Mouse (Mus musculus) liver, embryonic 14.5 days (tissue): ENCODE data around the gene Kras.

Source experiments
- CTCF ChIP-seq: IDR thresholded peaks from 2 replicates; pipeline ENCODE4 v1.5.1; 2016; ENCODE audit warnings: antibody characterized with exemption, low read depth, control low read depth
- EP300 ChIP-seq: IDR thresholded peaks from 2 replicates; pipeline ENCODE4 v1.6.1; 2016; ENCODE audit warnings: antibody characterized with exemption, low read depth

DNA sequence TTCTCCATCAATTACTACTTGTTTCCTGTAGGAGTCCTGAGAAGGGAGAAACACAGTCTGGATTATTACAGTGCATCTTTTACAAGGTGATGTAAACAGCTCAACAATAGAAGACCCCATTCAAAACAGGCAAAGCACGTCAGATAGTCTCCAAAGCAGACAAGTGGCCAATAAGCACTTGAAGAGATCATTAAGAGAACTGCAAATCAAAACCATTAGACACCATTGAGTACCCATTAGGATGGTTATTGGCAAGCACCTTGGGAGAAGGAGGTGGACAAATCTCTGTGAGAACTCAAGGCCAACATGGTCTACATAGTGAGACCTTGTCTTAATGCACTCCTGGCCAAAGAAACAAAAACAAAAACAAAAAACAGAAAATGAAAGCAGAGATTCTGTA is 15.6 kb downstream of the Kras start:
- no peak for TF ChIP-seq CTCF
- no peak for TF ChIP-seq EP300
